Mouse (Mus musculus) mouse trophoblast stem cell (cell line): ENCODE results near the gene Itfg2.

ENCODE experiments used
- in situ Hi-C, 2 experiments: fragments of 300-500 bp; cut with MseI, MboI; formaldehyde crosslinking; loops; 2 replicates in 1 of 2; 3 replicates in 1 of 2; pipeline ENCODE4 v1.15.1; 2025

The Itfg2 gene

GRCm38 (mm10) chr6:128424269-128425019, at the start of gene Itfg2:
Gene Itfg2, minus strand, starts transcription at chr6:128424931.
- in situ Hi-C loops, result no loop called here

GRCm38 (mm10) chr6:128474112-128474511, 49.4 kb upstream of the Itfg2 start:
- in situ Hi-C loops, result no loop called here

GRCm38 (mm10) chr6:128469451-128469850, 44.7 kb upstream of the Itfg2 start:
- in situ Hi-C loops, result no loop called here

GRCm38 (mm10) chr6:128467298-128467697, 42.6 kb upstream of the Itfg2 start:
- in situ Hi-C loops, result no loop called here

GRCm38 (mm10) chr6:128466563-128466962, 41.8 kb upstream of the Itfg2 start:
- in situ Hi-C loops, result no loop called here

- in situ Hi-C loops, result no loop called here
Measured at GRCm38 (mm10) chr6:128466043-128466442, 41.3 kb upstream of the Itfg2 start.

- in situ Hi-C loops, result no loop called here
Measured at GRCm38 (mm10) chr6:128464996-128465395, 40.3 kb upstream of the Itfg2 start.

- in situ Hi-C loops, result no loop called here
Measured at GRCm38 (mm10) chr6:128461606-128462005, 36.9 kb upstream of the Itfg2 start.

- in situ Hi-C loops, result no loop called here
Measured at GRCm38 (mm10) chr6:128460729-128461503, 36.2 kb upstream of the Itfg2 start.

- in situ Hi-C loops, result no loop called here
Measured at GRCm38 (mm10) chr6:128460321-128460720, 35.6 kb upstream of the Itfg2 start.

- in situ Hi-C loops, result no loop called here
Measured at GRCm38 (mm10) chr6:128457186-128457585, 32.5 kb upstream of the Itfg2 start.

GRCm38 (mm10) chr6:128455835-128456605, 31.3 kb upstream of the Itfg2 start:
- in situ Hi-C loops, result no loop called here

GRCm38 (mm10) chr6:128447063-128447462, 22.3 kb upstream of the Itfg2 start:
- in situ Hi-C loops, result no loop called here

- in situ Hi-C loops, result no loop called here
Measured at GRCm38 (mm10) chr6:128445761-128446535, 21.2 kb upstream of the Itfg2 start.

GRCm38 (mm10) chr6:128440238-128440637, 15.5 kb upstream of the Itfg2 start:
- in situ Hi-C loops, result no loop called here

- in situ Hi-C loops, result no loop called here
Measured at GRCm38 (mm10) chr6:128438871-128439341, 14.2 kb upstream of the Itfg2 start.

GRCm38 (mm10) chr6:128438317-128438870, 13.7 kb upstream of the Itfg2 start, which contains the start of gene Fkbp4:
Gene Fkbp4, minus strand, starts transcription at chr6:128438677.
- in situ Hi-C loops, result no loop called here

GRCm38 (mm10) chr6:128437731-128438316, 13.1 kb upstream of the Itfg2 start:
- in situ Hi-C loops, result no loop called here

- in situ Hi-C loops, result no loop called here
Measured at GRCm38 (mm10) chr6:128437288-128437687, 12.6 kb upstream of the Itfg2 start.

GRCm38 (mm10) chr6:128436356-128437005, 11.8 kb upstream of the Itfg2 start:
- in situ Hi-C loops, result no loop called here
